Mouse (Mus musculus) cerebellum, adult 8-10 months (tissue): Measurements from ENCODE around the gene Cntn4.
"Not testable (repeated sequence)": the region's sequence is repeated elsewhere in the genome, so short reads cannot be mapped to it uniquely, and the experiment has no call there.

Experiments
- DNase-seq: peaks from one replicate; pipeline ENCODE4 v3.0.0; 2022

Cntn4 gene

GRCm38 (mm10) chr6:106332933-106333332 is 655.5 kb downstream of the Cntn4 start:
- DNase-seq: no peak

DNA sequence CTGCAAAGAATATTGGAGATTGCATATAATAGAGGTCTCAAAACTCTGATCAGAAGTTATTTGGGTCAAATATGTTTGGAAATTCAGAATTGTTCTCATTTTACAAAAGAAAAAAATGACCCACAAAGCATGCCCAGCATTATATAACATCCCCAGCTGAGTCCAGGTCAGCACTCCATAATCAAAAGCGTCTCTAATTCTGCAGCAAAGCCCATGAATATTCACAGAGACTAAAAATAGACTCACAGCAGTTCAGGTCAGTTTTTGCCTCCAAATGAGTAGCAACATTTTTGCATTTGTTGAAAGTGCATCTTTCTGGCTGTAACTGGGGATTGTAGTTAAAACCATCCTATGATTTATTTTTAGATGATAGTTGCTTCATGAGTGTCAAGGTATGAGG is 657.6 kb downstream of the Cntn4 start:
- DNase-seq: no peak

DNA sequence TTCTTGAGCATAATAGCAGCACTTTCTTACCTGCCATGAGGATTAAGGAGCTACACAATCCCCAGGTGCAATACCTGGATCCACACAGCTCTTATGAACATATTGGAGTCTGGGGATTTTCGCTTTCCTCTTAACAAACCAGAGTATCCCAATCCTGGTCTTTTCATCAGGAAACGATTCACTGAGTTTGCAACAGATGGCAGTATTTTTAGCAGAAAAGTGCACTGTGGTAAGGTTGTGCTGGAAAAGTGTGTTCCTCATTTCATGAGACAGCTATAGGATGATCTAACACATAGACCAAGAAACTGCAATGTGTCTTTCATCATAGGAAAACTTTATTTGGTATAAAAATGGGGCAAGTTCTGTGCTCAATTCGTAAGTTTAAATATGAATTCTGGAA is 659.3 kb downstream of the Cntn4 start:
- no peak for DNase-seq

GRCm38 (mm10) chr6:106337829-106338228 is 660.4 kb downstream of the Cntn4 start:
- DNase-seq: no peak

GRCm38 (mm10) chr6:106341114-106341513 is 663.7 kb downstream of the Cntn4 start:
- DNase-seq: no peak

- no peak for DNase-seq
These were observed 672.6 kb downstream of the Cntn4 start for GRCm38 (mm10) chr6:106350072-106350471.

GRCm38 (mm10) chr6:106351389-106351788 is 673.9 kb downstream of the Cntn4 start:
- DNase-seq: no peak

DNA sequence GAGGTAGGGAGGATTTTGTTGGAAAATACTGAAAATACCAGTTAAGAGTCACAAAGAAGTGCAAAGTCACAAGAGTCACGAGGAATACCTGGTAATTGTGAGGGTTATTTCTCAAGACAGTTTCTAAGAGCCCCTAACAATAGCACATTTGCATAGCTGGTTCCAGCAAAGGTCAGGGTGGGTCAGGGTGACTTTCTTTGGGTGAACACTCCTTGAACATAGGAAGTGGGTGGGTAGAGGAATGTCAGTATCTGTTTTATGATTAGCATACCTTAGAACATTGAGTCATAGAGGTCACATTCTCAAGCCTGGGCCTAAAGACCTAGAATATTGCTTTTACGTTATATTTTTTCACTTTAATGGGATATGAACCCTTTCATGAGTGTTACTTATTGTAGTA is 681.3 kb downstream of the Cntn4 start:
- DNase-seq: not testable (repeated sequence)

- peak; percentile 82 for DNase-seq
These were observed 704.0 kb downstream of the Cntn4 start for GRCm38 (mm10) chr6:106381288-106382025.

DNA sequence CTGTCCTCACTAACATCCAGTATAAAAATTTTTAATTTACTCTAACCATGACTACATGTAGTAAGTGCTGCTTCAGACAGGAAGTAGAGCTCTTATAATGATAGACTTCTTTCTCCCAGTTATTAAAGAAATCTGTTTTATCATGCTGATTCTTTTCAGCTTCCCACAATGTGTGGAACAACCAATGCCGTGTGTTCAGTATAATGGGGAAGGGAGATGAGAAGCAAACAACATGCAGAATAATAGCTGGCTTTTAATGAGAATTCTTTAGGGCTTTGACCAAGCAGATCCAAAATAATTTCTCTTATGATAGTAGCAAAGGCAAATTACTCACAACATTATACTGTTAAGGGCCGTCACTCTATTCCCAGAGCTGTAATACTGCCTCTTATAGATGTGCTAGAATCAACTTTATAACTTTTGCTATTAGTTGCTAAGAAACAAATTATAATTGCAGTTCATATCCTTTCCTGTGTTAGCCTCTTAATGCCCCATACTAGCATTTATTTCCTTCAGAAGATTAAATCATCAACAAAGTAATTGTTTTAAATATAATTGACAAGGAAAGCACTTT is 710.5 kb downstream of the Cntn4 start:
- DNase-seq: no peak

- no peak for DNase-seq
These were observed 730.6 kb downstream of the Cntn4 start for GRCm38 (mm10) chr6:106408014-106408413.

- DNase-seq: no peak
These were observed 731.2 kb downstream of the Cntn4 start for GRCm38 (mm10) chr6:106408634-106409033.

GRCm38 (mm10) chr6:106422947-106423346 is 745.5 kb downstream of the Cntn4 start:
- DNase-seq: no peak

DNA sequence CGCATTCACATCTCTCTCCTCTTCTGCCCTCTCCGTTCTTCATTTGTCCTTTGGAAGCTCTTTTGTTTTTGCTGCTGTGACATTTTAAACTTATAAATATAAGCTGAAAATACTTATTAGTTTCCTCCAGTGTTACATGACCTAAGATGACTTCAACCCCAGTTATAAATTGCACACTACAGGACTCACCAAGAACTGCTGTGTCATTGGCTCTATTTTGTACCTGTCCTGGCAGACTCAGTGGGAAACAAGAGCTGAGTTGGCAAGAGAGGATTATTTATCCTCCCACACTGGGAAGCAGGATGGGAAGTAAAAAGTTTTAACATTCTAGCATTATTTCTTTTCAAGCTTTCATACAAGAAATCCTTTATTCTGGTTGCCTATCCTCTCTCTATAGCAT is 746.0 kb downstream of the Cntn4 start:
- DNase-seq: no peak

GRCm38 (mm10) chr6:106426615-106427014 is 749.2 kb downstream of the Cntn4 start:
- no peak for DNase-seq

DNA sequence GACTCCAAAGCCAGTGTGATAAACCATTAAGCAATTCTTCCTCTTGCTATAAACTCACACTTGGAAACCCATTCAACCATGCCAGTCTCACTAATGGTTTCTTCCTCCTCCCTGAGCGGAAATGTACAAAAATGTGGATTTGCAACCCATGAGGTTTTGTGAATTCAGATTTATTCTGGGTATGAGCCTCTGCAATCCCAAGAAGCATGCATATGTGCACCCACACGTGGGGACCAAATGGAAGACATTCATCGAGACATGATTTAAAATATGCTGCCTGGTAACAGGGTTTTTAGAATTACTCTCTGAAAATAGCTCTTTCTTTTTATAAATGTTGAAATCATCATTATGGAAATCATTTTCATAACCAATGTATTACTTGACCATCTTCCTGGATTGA is 754.0 kb downstream of the Cntn4 start:
- no peak for DNase-seq

DNA sequence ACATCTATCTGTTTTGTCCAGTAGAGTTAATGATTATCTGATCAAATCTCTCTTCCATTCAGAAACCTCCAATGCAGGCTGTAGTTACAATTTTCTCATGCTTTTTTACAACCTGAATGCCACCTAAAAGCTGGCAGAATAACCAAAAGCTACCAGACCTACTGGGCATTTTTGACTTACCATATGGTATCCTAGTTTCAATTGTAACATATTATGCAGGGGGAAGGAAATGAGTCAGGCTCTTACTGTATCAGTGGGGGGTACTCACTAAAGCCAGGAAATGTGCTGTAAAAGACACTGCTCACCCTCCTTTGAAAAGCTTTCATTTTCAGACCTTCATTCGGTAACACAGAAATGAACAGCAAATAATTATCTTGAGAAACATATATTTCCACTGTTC is 763.3 kb downstream of the Cntn4 start:
- peak; percentile 64 for DNase-seq

- peak; percentile 25 for DNase-seq
These were observed 763.8 kb downstream of the Cntn4 start for GRCm38 (mm10) chr6:106441246-106441645.

- DNase-seq: no peak
These were observed 776.8 kb downstream of the Cntn4 start for GRCm38 (mm10) chr6:106454131-106454838.

DNA sequence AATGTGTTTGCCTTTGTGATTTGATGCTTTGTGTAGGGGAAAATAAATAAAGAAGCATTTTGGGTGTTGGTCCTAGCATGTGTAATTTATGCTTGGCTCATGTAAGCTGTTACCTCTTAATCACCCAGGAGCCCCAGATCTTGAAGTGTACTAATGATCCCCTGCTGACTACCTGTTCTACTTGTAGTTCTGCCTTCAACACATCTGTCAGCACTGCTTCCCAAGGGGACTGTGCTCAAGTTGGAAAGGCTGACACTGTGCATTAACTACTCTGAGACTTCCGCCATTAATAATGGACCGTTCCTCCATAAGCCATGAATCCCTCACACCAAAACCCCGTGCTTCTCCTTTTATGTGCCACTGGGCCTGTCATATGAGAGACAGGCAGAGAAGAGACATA is 778.2 kb downstream of the Cntn4 start:
- DNase-seq: no peak

- DNase-seq: no peak
These were observed 780.7 kb downstream of the Cntn4 start for GRCm38 (mm10) chr6:106458166-106458565.

- DNase-seq: no peak
These were observed 784.9 kb downstream of the Cntn4 start for GRCm38 (mm10) chr6:106462403-106462802.

- DNase-seq: no peak
These were observed 786.4 kb downstream of the Cntn4 start for GRCm38 (mm10) chr6:106463857-106464256.

DNA sequence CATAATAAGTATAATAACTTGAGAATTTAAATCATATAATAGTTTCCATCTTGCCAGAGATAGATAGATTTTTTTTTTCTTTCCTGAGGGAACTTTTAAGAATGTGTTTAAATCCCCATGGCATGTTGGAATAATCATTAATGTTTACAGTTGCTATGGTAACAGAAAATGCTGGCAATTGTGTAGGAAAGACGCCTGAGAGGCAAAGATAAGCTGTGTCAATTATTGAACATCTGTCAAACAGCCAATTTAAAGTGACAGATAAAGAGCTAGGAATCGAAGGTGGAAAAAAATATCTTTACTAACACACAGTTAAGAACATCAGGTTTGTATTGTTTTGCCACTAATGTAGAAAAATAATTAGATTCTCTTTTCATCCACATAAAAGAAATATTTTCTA is 788.3 kb downstream of the Cntn4 start:
- DNase-seq: no peak
